Mouse (Mus musculus): Measurements from ENCODE around the gene Gpr157.
A peak's percentile ranks its signal among the peaks of the same experiment; 100 is the strongest.

Gpr157 gene

GRCm38 (mm10) chr4:150072416-150073101, 14.6 kb upstream of the Gpr157 start:
- DNase-seq, result no peak

GRCm38 (mm10) chr4:150073102-150073473, 14.1 kb upstream of the Gpr157 start:
- DNase-seq, result peak in 1 of 2 experiments; percentile 56

- no peak for DNase-seq
Measured at GRCm38 (mm10) chr4:150075350-150075749, 11.8 kb upstream of the Gpr157 start.

- DNase-seq, result no peak
Measured at GRCm38 (mm10) chr4:150076147-150076546, 11.0 kb upstream of the Gpr157 start.

GRCm38 (mm10) chr4:150078646-150079045, 8.5 kb upstream of the Gpr157 start:
- no peak for DNase-seq

- DNase-seq, result no peak
Measured at GRCm38 (mm10) chr4:150079244-150079643, 7.9 kb upstream of the Gpr157 start.

- DNase-seq, result no peak
Measured at GRCm38 (mm10) chr4:150080330-150080967, 6.7 kb upstream of the Gpr157 start.

GRCm38 (mm10) chr4:150085366-150085765, 1.8 kb upstream of the Gpr157 start:
- no peak for DNase-seq

- DNase-seq, result no peak
Measured at GRCm38 (mm10) chr4:150086841-150087160, 364 bp upstream of the Gpr157 start.

GRCm38 (mm10) chr4:150087890-150088530, 845 bp downstream of the Gpr157 start:
- DNase-seq, result no peak

- no peak for DNase-seq
Measured at GRCm38 (mm10) chr4:150089121-150089520, 2.0 kb downstream of the Gpr157 start.

- DNase-seq, result peak in 1 of 2 experiments; percentile 60
Measured at GRCm38 (mm10) chr4:150091887-150092582, 4.9 kb downstream of the Gpr157 start.

GRCm38 (mm10) chr4:150092583-150092902, 5.4 kb downstream of the Gpr157 start:
- no peak for DNase-seq

GRCm38 (mm10) chr4:150093560-150094462, 6.6 kb downstream of the Gpr157 start:
- no peak for DNase-seq

- no peak for DNase-seq
Measured at GRCm38 (mm10) chr4:150094463-150094789, 7.3 kb downstream of the Gpr157 start.

- DNase-seq, result no peak
Measured at GRCm38 (mm10) chr4:150096309-150096708, 9.1 kb downstream of the Gpr157 start.

GRCm38 (mm10) chr4:150097847-150098246, 10.7 kb downstream of the Gpr157 start:
- DNase-seq, result no peak

GRCm38 (mm10) chr4:150098880-150099279, 11.7 kb downstream of the Gpr157 start:
- DNase-seq, result peak in 1 of 2 experiments; percentile 48

GRCm38 (mm10) chr4:150102822-150103221, 15.7 kb downstream of the Gpr157 start:
- DNase-seq, result no peak

- no peak for DNase-seq
Measured at GRCm38 (mm10) chr4:150105671-150106070, 18.5 kb downstream of the Gpr157 start.

- DNase-seq, result no peak
Measured at GRCm38 (mm10) chr4:150106637-150107036, 19.5 kb downstream of the Gpr157 start.

GRCm38 (mm10) chr4:150109636-150110035, 22.5 kb downstream of the Gpr157 start:
- DNase-seq, result no peak

- no peak for DNase-seq
Measured at GRCm38 (mm10) chr4:150110373-150110772, 23.2 kb downstream of the Gpr157 start.

All from spleen, adult 18-20 months (tissue).